Mouse (Mus musculus) embryonic fibroblast, embryonic 13.5 days (primary cell): ENCODE results near the gene Mpzl2. TPM values are rescaled to one million over a fixed set of nuclear protein-coding genes. Genes with fewer than 3 reads are reported as not detected.

Source experiments
- H3K27ac ChIP-seq: 2 replicates; pipeline ENCODE4 v1.5.1; 2012; ENCODE audit warnings: low read length, control low read depth, inconsistent platforms; ENCODE audit not compliant: insufficient read depth
- H3K4me1 ChIP-seq: 2 replicates; pipeline ENCODE4 v1.6.1; 2011; ENCODE audit warnings: low read length; ENCODE audit not compliant: control insufficient read depth, insufficient read depth
- H3K4me3 ChIP-seq: 2 replicates; pipeline ENCODE4 v1.5.1; 2011; ENCODE audit warnings: mild to moderate bottlenecking, control low read depth, low read length; ENCODE audit not compliant: insufficient read depth
- CTCF ChIP-seq: IDR thresholded peaks from 2 replicates; pipeline ENCODE4 v1.5.1; 2011; ENCODE audit warnings: mild to moderate bottlenecking, control low read depth, low read length, moderate library complexity, borderline replicate concordance; ENCODE audit not compliant: insufficient read depth
- POLR2A ChIP-seq: IDR thresholded peaks from 2 replicates; pipeline ENCODE4 v1.6.1; 2011; ENCODE audit warnings: low read depth, mild to moderate bottlenecking, control low read depth, low read length, moderate library complexity
- polyA plus RNA-seq: library from polyadenylated mRNA; stranded (reverse); fragments of >200 nt; gene quantifications from 2 replicates; pipeline ENCODE4 v1.2.4, GENCODE M21; 2011; ENCODE audit warnings: low read depth; ENCODE audit not compliant: missing spikeins, insufficient read length

The Mpzl2 gene
- polyA plus RNA-seq, 1 experiment = 0.77 TPM

GRCm38 (mm10) chr9:45079011-45079410 lies 39.4 kb downstream of the Mpzl2 start, which contains the start of gene Jaml:
Jaml (plus strand) TSS chr9:45079183.
- no peak for TF ChIP-seq POLR2A
- no peak for TF ChIP-seq CTCF
- H3K27ac ChIP-seq = no peak within 1 kb of the TSS
- H3K4me3 ChIP-seq = no peak within 1 kb of the TSS
- H3K4me1 ChIP-seq = no peaks in the 10 kb centered on the region

- Histone ChIP-seq H3K4me1 (no peaks in the 10 kb centered on the region), H3K4me3 (no peak overlapping the region), H3K27ac (no peak overlapping the region)
- TF ChIP-seq CTCF (no peak), POLR2A (no peak)
These were observed 43.5 kb downstream of the Mpzl2 start for GRCm38 (mm10) chr9:45083132-45083531.

- TF ChIP-seq POLR2A (no peak), CTCF (no peak)
- Histone ChIP-seq H3K4me1 (no peaks in the 10 kb centered on the region), H3K4me3 (no peak overlapping the region), H3K27ac (no peak overlapping the region)
These were observed 45.0 kb downstream of the Mpzl2 start for GRCm38 (mm10) chr9:45084556-45084955.

GRCm38 (mm10) chr9:45085741-45086690 lies 46.4 kb downstream of the Mpzl2 start:
- Histone ChIP-seq H3K4me1 (no peaks in the 10 kb centered on the region), H3K27ac (no peak overlapping the region)
- TF ChIP-seq CTCF = no peak
- TF ChIP-seq POLR2A = no peak

GRCm38 (mm10) chr9:45088040-45088439 lies 48.4 kb downstream of the Mpzl2 start:
- Histone ChIP-seq H3K4me1 (no peaks in the 10 kb centered on the region), H3K27ac (no peak overlapping the region), H3K4me3 (no peak overlapping the region)
- TF ChIP-seq POLR2A (no peak), CTCF (no peak)

More at GRCm38 (mm10) chr9:45085741-45086690, 46.4 kb downstream of the Mpzl2 start:
- no peak overlapping the region for H3K4me3 ChIP-seq

GRCm38 (mm10) chr9:45090811-45091210 lies 51.2 kb downstream of the Mpzl2 start:
- H3K4me3 ChIP-seq = no peak overlapping the region
- H3K27ac ChIP-seq = no peak overlapping the region
- H3K4me1 ChIP-seq = no peaks in the 10 kb centered on the region
- TF ChIP-seq CTCF (no peak), POLR2A (no peak)

GRCm38 (mm10) chr9:45092641-45093040 lies 53.0 kb downstream of the Mpzl2 start:
- Histone ChIP-seq H3K4me1 (no peaks in the 10 kb centered on the region), H3K27ac (no peak overlapping the region)
- no peak for TF ChIP-seq POLR2A
- TF ChIP-seq CTCF = no peak

GRCm38 (mm10) chr9:45095149-45095937 lies 55.7 kb downstream of the Mpzl2 start:
- TF ChIP-seq CTCF = no peak
- TF ChIP-seq POLR2A = no peak
- H3K4me3 ChIP-seq = no peak overlapping the region
- no peak overlapping the region for H3K27ac ChIP-seq
- H3K4me1 ChIP-seq = no peaks in the 10 kb centered on the region

More at GRCm38 (mm10) chr9:45092641-45093040, 53.0 kb downstream of the Mpzl2 start:
- no peak overlapping the region for H3K4me3 ChIP-seq

- no peak overlapping the region for H3K27ac ChIP-seq
- H3K4me3 ChIP-seq = no peak overlapping the region
- TF ChIP-seq POLR2A = no peak
- TF ChIP-seq CTCF = no peak
- no peaks in the 10 kb centered on the region for H3K4me1 ChIP-seq
These were observed 58.3 kb downstream of the Mpzl2 start for GRCm38 (mm10) chr9:45097877-45098276.
